Mouse (Mus musculus): ENCODE results near the gene Nagk. TPM values are rescaled to one million over a fixed set of nuclear protein-coding genes. Genes with fewer than 3 reads are reported as not detected.

Nagk gene
- 2.7 and 2.9 TPM in 2 replicates for polyA plus RNA-seq (2012; ENCODE audit: low replicate concordance)

DNA sequence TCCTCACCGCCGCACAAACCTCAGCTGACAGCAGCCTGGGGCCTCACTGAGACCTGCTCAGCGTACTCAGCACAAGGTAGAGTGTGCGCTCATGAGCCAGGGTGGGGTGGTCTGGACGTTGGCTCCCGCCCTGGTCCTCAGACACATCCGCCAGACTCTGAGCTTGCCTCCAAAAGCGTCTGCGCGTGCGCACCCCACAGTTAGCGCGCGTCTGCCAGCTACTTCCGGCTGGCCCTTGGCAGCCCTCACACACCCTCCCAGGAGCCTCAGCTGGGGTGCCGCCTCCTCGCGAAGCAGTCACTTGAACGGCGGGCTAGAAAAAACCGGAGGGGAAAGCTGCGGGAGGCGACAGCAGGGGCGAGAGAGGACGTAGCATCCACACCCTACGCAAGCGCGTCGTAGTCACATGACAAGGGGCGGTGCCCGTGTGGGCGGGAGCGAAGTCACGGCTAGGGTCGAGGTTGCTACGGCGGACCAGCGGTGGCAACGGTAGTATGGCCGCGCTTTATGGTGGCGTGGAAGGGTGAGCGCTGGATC is at the start of gene Nagk:
Nagk (plus strand) TSS at position 223 of the 537 bp plus-strand sequence.

DNA sequence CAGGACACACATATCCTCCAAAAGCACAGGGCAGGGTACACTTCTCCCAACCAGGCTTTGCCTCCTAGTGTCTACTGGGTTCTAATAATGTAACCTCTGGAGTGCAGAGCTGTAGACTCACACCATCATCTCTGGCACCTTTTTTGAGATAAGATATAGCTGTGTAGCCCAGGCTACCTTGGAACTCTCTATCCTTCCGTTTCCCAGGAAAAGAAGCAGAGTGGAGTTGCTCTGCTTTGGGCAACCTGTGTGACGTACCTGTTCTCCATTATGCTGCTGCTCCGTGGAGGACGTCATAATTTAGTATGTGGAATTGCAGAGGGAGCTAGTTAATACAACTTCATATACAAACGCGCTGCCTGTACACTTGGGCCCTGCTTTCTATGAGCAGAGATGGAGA is 32.4 kb upstream of the Nagk start, which contains the start of gene Ankrd53:
Ankrd53 (plus strand) TSS at position 301 of the 400 bp plus-strand sequence.

DNA sequence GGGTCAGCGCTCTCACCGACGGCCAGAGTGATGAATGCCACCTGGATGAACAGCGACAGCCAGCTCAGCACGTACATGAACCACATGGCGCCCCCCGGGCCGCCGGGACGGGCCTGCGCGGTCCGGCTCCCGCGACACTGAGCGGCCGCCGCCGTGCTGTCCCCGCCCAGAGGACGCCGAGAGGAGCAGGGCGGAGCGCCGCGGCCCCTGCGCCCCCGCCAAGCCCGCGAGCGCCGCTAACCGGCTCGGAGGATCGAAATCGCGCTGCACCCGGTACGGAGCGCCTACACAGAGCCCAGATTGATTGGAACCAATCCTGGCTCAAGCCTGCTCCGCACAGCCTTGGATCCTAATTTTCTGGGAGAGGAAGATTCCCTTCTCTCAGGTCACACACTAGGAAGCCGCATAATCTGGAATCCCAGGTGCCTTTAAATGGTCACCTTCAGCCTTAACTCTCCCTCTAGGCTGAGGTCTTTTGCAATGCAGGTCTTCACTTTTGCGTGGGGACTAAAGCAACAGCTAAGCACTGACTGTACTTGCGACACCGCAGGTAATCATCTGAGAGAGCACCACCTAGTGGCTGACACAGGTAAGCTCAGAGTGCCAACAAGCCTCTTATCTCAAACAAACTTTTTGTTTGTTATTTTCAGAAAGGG is 19.0 kb upstream of the Nagk start, which contains the start of gene Tex261:
Tex261 (minus strand) TSS at position 176 of the 656 bp plus-strand sequence.

DNA sequence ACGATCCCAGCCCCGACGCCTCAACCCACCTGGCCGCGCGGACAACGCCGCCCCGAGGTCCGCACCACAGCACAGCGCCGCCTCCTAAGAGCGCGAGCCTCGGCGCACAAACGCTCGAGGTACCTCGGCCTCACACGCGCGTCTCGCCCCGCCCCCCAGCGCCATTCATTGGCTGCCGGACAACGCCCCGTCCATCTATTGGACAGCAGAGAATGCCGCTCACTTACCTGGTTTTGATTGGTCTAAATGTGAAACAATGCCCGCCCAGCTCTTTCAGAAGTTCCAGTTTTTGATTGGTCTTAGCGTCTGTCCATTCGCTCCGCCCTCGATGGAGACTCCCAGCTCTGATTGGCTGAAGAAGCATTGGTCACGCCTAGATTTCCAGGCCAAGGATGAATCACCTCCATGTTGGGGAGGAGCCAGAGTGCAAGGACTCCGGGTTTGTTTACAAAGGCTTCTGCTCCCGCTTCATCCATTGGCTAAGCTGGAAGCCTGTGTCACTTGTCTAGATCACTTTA is 36.9 kb downstream of the Nagk start, which contains the start of gene Paip2b:
Paip2b (minus strand) TSS at position 136 of the 518 bp plus-strand sequence.

Other genes starting within 250 kb of the Nagk start
- 0.55 and 2.0 TPM in 2 replicates for gene Stambp, start 222.3 kb upstream of the Nagk start, polyA plus RNA-seq (2012; ENCODE audit: low replicate concordance)
- gene Clec4f, start 138.8 kb upstream of the Nagk start, polyA plus RNA-seq (2012; ENCODE audit: low replicate concordance) = not detected in 2 replicates
- gene Cd207, start 117.1 kb upstream of the Nagk start, polyA plus RNA-seq (2012; ENCODE audit: low replicate concordance) = 0.15 and 0.23 TPM in 2 replicates
- 0.19 and 0.24 TPM in 2 replicates for gene Vax2, start 83.7 kb upstream of the Nagk start, polyA plus RNA-seq (2012; ENCODE audit: low replicate concordance)
- gene Atp6v1b1, start 52.0 kb upstream of the Nagk start, polyA plus RNA-seq (2012; ENCODE audit: low replicate concordance) = not detected in 2 replicates
- gene Ankrd53, start 32.3 kb upstream of the Nagk start, polyA plus RNA-seq (2012; ENCODE audit: low replicate concordance) = not detected in 2 replicates
- 44.1 and 49.6 TPM in 2 replicates for gene Tex261, start 19.2 kb upstream of the Nagk start, polyA plus RNA-seq (2012; ENCODE audit: low replicate concordance)
- gene Paip2b, start 36.8 kb downstream of the Nagk start, polyA plus RNA-seq (2012; ENCODE audit: low replicate concordance) = 5.0 and 6.2 TPM in 2 replicates
- 5.2 and 6.7 TPM in 2 replicates for gene Zfp638, start 72.1 kb downstream of the Nagk start, polyA plus RNA-seq (2012; ENCODE audit: low replicate concordance)
- 1.5 and 13.9 TPM in 2 replicates for gene Dysf, start 213.6 kb downstream of the Nagk start, polyA plus RNA-seq (2012; ENCODE audit: low replicate concordance)